Mouse (Mus musculus) heart, postnatal 14 days (tissue): ENCODE data around the gene Slc35b2. TPM values are rescaled to one million over a fixed set of nuclear protein-coding genes. Genes with fewer than 3 reads are reported as not detected.

Experiments used
- DNase-seq, 2 experiments: peaks; one replicate each; pipeline ENCODE4 v3.0.0; 2021 to 2022
- intact Hi-C: fragments of 180-260 bp; cut with DNase I; formaldehyde crosslinking; loops from one replicate; pipeline ENCODE4 v1.15.1; 2025
- long read RNA-seq, 2 experiments: library from polyadenylated mRNA; stranded (forward); transcript quantifications; one replicate each; pipeline ENCODE4 v2.0.0; 2021
- total RNA-seq, 2 experiments: library from RNA; stranded (reverse); gene quantifications; 2 replicates each; pipeline ENCODE4 v1.2.3; 2021

Gene Slc35b2
- total RNA-seq: 10 to 100 TPM; 28.8 to 29.9 TPM
- long read RNA-seq, experiment 1, transcript Slc35b2-205 (4 exons, 1,906 nt): major isoform, 99 of 107 reads
- long read RNA-seq, experiment 1, partial matches to known transcripts: 3 of 107 reads
- long read RNA-seq, experiment 1, other reads (novel, unspliced or antisense): 3 of 107 reads
- long read RNA-seq, experiment 2, transcript Slc35b2-205 (4 exons, 1,906 nt): major isoform, 83 of 93 reads
- long read RNA-seq, experiment 2, partial matches to known transcripts: 4 of 93 reads
- long read RNA-seq, experiment 2, other reads (novel, unspliced or antisense): 5 of 93 reads

- intact Hi-C loops: loop anchor here (10.0 kb wide), 1 partner anchor 821 kb away; the partner anchor contains the start of gene Zfp318
- peak; percentile 96 to 98 for DNase-seq
These were observed at the start of gene Slc35b2 for GRCm38 (mm10) chr17:45563655-45564530. TSS of gene Slc35b2 (plus strand) at chr17:45563874.

GRCm38 (mm10) chr17:45515204-45515726 lies 48.4 kb upstream of the Slc35b2 start:
- intact Hi-C loops: loop anchor here (5.0 kb wide), 1 partner anchor 207 kb away; no protein-coding TSS in a partner anchor
- no peak for DNase-seq

DNA sequence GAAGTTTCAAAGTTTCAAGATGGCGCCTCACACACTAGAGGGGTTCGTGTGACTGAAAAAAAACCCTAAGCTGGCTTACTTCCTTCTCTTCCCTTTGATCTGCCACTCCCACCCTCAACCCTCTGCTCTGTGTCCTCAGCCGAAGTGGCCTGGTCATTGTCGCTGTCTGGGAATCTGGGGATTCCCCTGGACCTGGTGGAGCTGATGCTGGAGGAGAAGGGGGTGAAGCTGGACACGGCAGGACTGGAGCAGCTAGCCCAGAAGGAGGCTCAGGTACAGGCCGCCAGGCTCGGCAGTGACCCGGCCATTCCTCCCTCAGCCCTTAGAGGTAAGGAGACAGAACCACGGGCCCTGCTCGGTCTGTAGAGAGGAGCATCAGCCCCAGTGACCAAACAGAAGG lies 47.9 kb upstream of the Slc35b2 start:
- intact Hi-C loops: loop anchor here (1.0 to 5.0 kb wide), 2 partner anchors 36 to 206 kb away; no protein-coding TSS in a partner anchor

GRCm38 (mm10) chr17:45516488-45516887 lies 47.2 kb upstream of the Slc35b2 start:
- peak; percentile 75 to 88 for DNase-seq
- intact Hi-C loops: loop anchor here (1.0 to 5.0 kb wide), 2 partner anchors 36 to 206 kb away; no protein-coding TSS in a partner anchor

More for the DNA sequence above, 47.9 kb upstream of the Slc35b2 start:
- DNase-seq: no peak

DNA sequence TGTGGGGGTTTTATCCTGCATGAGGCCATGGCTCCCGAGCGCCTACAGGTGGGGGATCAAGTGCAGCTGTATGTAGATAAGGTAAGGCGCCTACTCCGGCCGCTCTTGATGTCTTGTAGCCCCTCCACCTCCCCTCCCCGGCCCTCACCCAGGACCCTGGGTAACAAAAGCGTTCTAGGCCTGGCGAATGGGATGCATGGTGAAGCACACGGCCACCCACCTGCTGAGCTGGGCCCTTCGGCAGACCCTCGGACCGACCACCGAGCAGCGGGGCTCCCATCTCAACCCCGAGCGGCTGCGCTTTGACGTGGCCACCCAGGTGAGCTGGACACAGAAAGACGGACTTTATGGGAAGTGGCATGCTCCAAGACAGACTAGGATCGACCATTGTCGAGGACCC lies 46.5 kb upstream of the Slc35b2 start:
- DNase-seq: no peak
- intact Hi-C loops: loop anchor here (5.0 kb wide), 1 partner anchor 205 kb away; no protein-coding TSS in a partner anchor

GRCm38 (mm10) chr17:45517549-45518215 lies 46.0 kb upstream of the Slc35b2 start:
- DNase-seq: no peak
- intact Hi-C loops: loop anchor here (5.0 kb wide), 1 partner anchor 205 kb away; no protein-coding TSS in a partner anchor

DNA sequence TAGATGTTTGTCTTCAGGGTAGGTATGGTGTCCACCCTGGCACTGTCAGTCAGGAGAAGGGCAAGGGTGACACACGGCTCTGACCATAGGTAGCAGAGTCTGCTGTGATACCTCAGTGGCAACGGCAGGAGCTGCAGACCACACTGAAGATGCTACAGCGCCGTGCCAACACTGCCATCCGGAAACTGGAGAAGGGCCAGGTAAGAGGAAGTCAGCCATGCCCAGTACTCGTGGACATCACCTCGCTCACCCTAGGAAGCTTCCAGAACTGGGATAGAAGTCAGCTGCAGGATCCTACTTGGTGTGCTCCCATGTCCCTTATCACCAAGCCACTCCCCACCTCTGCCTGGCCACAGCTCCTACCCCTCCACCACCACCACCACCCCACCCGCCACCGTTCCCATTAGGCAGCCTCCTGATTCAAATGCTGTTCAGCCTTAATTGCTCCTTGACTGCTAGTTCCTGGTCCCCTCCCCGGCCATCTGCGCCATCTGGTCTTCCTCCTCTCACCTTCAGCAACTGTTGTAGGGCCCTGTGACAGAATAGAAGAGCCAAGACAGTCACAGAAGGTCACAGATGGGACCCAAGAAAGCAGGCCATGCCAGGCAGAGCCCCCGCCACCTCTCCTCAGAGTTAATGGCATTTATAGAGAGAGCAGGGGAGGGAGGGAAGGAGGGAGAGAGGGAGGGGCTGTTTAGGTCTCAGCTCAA lies 44.8 kb upstream of the Slc35b2 start:
- intact Hi-C loops: loop anchor here (5.0 kb wide), 1 partner anchor 203 kb away; no protein-coding TSS in a partner anchor
- DNase-seq: no peak

GRCm38 (mm10) chr17:45520136-45520535 lies 43.5 kb upstream of the Slc35b2 start:
- no peak for DNase-seq
- intact Hi-C loops: no loop called here

DNA sequence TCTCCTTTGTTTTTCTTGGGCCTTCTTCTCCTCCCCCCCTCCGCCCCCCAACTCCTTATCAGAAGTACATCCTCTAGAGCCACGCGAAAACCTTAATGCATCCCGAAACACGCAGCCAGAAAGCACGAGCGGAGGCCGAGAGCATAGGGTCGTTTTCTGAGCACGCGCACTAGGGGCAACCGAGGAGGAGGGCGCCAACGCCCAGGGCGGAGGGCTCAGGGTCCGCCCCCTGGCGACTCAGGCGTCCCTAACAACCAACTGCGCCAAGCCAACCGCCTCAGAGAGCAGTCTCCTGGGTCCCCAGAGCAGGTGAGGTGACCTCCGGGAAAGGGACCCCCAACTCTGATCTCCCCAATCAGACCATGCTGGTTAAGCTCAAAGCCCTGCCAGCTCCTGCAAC lies 40.4 kb upstream of the Slc35b2 start, which contains the start of gene Tcte1:
Gene Tcte1, plus strand, starts transcription at position 172 of the 400 bp plus-strand sequence.
- no peak for DNase-seq
- intact Hi-C loops: no loop called here

DNA sequence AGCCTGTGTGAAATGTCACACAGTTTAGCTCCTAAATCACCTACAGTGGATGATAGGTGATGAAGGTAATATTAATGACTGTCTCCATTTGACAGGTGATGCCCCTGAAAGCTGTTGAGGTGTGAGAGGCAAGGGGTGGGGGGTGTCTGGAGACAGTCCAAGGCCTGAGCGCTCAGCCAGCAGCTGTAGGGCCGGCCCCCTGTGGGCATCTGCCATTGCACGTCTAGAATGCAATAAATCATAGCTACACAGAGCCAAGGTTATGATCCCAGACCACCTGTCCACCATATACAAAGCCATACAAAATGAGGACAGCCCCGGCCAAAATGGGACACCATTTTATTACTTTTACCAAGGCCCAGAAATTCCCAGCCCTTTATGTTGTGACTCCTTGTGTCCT lies 38.7 kb upstream of the Slc35b2 start:
- no peak for DNase-seq
- intact Hi-C loops: no loop called here

GRCm38 (mm10) chr17:45526571-45526970 lies 37.1 kb upstream of the Slc35b2 start:
- intact Hi-C loops: no loop called here
- DNase-seq: no peak

- intact Hi-C loops: no loop called here
- no peak for DNase-seq
These were observed 33.3 kb upstream of the Slc35b2 start for GRCm38 (mm10) chr17:45530346-45530782.

- intact Hi-C loops: no loop called here
- no peak for DNase-seq
These were observed 30.8 kb upstream of the Slc35b2 start for GRCm38 (mm10) chr17:45532896-45533295.

DNA sequence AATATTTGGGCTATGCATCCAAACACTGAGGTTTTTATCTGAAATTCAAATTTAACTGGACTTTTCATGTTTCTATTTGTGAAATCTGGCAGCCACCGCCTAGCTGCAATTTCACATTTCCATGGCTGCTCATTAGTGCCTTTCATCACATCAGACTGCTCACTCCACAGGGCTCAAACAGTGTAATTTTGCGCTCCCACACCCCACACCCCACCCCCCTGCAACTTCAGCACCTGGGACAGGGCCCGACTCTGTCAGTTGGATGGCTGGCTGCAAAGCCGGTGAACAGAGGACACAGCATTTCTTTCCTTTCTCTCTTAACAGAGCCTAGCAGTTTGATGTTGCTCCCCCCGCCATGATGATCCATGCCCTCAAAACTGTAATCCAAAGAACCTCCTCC lies 27.4 kb upstream of the Slc35b2 start:
- peak in 1 of 2 experiments; percentile 52 for DNase-seq
- intact Hi-C loops: no loop called here

DNA sequence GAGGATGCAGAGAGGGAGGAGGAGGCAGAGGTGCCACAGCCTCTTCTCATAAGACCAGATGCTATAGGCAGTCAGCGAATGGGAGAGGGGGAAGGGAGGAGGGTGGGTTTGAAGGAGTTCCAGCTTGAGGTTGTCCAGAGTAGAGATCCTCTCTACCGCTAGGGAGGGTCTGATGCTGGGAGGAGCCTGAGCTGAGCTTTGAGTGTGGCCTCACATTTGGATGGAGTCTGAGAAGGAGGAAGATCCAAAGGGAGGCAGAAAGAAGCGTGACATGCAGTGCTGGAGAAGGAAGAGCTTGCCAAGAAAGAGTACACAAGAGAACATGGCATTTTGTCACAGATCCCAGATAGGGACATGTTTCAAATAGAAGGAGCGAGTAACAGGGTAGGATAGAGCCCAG lies 25.3 kb upstream of the Slc35b2 start:
- intact Hi-C loops: no loop called here
- DNase-seq: no peak

DNA sequence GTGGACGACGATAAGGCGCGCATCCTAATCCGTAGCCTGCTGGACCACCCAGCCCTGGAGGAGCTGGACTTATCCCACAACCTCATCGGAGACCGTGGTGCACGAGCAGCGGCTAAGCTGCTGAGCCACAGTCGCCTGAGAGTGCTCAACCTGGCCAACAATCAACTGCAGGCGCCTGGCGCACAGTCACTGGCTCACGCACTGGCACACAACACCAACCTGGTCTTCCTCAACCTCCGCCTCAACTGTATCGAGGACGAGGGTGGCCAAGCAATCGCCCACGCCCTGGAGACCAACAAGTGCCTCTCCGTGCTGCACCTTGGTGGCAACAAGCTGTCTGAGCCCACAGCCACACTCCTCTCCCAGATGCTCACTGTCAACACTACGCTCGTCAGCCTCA lies 24.0 kb upstream of the Slc35b2 start:
- intact Hi-C loops: no loop called here
- DNase-seq: no peak

DNA sequence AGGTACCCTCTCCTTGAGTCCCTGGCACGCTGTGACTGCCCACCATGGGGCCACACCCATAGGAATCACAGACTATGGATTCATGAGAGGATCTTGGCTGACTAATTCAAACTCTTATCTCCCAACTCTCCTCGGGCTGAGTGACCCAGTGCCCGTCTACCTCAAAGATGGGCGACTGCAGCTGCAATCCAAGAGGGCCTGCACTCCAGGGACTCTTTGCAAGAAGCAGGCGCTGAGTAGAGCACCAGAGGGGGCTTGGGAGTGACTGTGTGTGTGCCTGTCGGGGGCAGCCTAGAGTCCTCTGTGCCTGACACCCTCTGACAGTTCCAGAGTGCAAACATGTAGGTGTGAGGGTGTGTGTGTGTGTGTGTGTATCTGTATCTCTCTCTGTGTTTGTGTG lies 21.5 kb upstream of the Slc35b2 start:
- intact Hi-C loops: no loop called here
- DNase-seq: no peak

DNA sequence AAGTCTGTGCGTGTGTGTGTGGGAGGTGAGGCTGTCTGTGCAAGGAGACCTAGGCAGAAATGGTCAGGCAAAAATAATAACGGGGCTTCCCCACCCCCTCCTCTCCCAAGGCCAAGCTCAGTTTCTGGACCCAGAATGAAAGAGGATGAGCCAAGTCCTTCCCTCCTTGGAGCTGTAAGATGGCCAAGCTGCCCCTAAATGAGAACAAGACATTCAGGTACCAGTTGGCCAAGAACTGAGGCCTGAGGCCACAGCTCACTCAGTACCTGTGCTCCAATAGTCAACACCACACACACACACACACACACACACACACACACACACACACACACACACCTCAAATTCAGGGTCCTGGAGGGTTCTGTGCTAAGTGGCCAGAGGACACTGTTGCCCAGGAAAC lies 21.0 kb upstream of the Slc35b2 start:
- intact Hi-C loops: no loop called here

DNA sequence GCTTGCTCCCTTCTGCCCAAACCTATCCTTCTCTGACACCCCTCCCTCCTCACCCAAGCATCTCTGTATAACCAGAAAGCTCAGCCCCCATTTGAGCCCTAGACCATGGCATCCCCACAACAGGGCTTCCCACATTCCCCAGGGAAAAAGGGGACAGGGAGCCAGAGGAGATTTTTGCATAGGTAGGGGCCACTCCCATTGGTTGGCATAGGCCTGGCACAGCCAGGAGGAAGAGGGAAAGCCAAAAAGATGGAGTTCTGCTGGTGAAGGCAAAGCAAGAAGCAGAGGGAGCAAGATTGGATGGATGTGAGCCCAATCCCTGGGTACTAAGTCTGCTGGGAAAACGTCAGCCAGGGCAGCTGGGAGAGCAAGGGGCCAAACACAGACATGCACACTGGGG lies 20.6 kb upstream of the Slc35b2 start:
- intact Hi-C loops: no loop called here
- no peak for DNase-seq

More for the DNA sequence above, 21.0 kb upstream of the Slc35b2 start:
- DNase-seq: no peak
